Mouse (Mus musculus) c-Kit-positive CD71-positive TER-119-positive erythroid progenitor cells, embryonic 14.5 days (primary cell): ENCODE results near the gene Sptlc2.
"Not testable (repeated sequence)": the region's sequence is repeated elsewhere in the genome, so short reads cannot be mapped to it uniquely, and the experiment has no call there.

ENCODE experiments used
- DNase-seq: peaks from one replicate; pipeline ENCODE4 v3.0.0-alpha.2; 2013; ENCODE audit warnings: low spot score

Gene Sptlc2

DNA sequence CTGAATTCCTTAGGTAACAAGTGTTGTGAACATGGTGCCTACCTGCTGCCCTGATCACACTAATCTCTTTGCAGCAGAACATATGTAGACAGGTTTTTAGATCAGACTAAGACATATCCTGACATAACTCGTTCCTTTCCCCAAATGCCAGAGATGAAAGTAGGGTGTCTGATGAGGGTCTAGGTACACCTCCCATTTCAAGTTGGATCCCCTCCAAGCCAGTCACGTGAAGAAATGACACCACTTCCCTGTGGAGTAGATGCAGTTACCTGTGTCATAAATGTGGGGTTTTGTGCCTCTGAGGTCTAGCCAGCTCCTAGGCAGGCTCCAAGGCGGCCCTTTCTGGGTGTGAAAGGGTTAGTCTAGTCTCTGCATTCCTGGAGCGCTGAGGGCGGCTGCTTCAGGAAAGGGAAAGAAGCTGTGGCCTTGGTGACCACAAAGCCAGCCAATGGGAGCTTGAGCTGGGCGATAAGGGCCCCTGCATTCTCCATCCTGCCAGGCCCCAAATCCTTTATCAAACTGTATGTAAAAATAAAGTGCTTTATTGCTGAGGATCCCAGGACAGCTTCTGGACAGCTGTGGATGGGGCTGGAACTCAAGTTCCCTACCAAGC is 109.9 kb downstream of the Sptlc2 start:
- DNase-seq = no peak

DNA sequence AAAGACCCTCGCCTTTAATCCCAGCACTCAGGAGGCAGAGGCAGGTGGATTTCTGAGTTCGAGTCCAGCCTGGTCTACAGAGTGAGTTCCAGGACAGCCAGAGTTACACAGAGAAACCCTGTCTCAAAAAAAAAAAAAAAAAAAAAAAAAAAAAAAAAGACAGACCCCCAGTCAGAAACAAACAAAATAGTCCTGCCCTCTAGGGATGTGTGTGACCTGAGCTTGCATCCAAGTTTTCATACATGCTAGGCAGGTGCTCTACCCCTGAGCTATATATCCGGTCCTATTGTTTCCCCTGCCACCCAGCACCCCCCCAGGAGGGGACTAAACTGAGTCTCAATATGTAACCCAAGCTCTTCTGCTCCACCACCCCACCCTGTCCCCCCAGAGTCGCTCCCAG is 110.9 kb downstream of the Sptlc2 start:
- not testable (repeated sequence) for DNase-seq

DNA sequence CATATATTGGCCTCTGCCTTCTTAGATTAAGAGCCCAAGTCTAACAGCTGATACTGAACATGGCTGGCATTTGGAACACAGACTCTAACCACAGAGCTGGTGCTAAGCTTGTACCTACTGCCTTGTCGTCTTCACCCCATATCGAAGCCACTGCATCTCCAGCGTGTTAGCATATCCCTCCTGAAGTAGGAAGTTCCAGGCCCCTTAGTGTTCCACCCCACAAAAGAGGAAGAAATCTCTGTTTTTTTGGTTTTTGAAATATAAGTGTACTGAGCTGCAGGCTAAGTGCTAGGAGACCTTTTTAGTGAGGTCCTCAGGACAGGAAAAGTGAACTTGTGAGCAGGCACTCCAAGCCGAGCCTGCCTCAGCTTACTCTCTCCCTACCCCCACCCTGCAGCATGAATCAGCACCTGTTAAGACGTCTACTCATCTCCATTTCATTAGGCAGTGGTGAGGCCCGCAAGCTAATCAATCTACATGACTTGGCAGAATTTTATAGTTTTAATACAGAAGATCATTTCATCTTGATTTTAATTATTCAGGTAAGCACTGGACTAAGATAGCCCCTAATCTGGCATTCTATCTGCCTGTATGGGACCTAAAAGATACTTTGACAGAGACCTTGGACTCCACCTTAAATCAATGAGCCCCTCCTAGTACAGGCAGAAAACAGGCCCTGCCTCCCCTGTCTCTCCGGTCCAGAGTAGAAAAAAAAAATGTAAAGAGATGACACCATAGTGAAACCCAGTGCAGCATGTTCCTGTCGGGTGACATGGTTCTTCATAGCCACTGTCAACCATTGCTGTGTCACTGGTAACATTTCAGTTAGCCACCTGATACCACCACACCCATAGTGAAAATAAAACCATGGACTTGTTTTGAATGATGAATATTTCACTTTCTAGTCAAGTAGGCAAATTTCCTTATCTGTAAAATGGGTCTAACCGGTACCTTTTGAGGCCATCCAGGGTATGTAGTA is 113.0 kb downstream of the Sptlc2 start:
- DNase-seq = no peak

DNA sequence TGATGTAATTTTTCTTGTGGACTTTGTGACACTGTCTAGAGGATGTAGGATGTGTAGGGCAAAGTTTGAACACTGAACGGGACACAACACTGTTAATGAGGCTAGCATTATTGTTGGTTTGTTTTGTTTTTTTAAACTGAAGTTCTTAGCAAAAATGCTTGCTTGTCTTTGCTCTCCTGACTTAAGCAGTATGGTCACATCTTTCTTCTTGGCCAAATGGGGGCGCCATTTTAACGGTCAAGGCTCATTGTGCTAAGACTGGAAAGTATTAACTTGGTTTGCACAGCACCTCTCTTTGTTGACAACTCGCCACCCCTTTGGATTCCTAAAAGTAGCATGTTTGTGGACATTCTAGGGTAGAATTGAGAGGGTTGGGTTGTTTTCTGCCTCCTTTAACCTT is 120.5 kb downstream of the Sptlc2 start:
- peak; percentile 66 for DNase-seq

DNA sequence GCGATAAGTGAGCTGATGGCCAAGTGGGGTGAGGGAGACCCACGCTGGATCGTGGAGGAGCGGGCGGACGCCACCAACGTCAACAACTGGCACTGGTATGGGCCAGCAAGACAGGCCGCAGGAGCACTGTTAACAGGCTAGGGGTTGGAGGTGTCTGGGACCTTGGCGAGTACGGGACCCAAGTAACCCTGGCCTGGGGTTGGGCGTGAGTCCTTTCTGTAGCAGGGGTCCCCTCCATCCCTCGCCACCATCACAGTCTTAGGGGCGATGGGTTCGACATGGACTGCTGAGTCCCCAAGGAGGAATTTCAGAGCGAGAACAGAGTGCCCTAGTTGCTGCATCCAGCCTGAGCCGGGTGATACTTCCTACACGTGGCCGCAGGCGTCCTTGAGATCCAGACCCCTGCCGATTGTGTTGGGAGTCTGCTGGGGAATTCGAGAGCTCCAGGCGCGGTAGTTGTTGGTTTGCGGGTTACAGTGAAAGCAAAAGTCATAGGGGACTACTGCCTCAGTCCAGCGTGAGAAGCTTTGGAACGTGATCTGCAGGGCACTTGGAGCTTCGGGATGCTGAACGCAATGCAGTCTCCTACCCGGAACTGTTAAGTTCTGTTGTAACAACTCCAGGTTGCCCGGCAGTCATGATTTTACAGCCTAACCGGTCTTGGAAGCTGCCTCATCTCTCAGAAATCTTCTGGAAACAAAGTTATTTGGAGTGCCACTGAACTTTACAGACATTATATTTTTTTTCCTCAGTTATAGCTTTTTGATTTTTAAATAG is 121.1 kb downstream of the Sptlc2 start:
- peak; percentile 44 for DNase-seq

DNA sequence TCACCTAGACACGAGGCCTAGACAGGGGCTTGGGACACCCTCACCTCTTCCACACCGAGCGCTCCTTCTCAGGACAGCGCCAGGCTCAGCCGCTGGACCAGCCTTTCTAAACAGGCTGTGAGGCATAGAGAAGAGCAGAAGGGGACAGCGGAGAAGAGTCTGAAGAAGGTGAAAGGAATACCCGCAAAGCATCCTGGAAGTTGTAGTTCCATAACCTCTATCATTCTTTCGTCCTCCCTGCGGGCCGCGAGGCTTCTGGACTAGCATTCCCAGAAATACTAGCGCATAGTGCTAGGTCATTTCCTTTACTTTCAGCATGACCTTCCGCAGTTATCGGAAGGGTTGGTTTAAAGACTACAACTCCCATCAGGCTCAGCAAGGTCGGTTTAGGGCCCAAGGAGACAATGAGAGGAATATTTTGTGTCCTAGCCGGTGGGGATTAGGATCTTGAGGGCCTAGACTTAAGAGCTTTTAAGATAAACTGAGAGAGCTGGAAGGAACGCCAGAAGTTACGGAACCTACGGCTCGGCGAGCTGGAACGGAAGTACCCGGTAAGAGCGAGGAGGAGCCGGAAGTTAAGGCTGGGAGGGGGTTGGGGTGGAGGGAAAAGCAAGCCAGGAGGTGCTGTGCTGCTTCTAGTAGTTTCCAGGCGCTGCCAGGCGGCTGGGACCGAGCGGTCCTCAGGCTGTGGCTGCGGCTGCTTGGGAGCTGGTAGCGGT is 121.9 kb downstream of the Sptlc2 start, which contains the start of the genes Vipas39 and Ahsa1:
Vipas39 (minus strand) TSS at position 149 of the 719 bp plus-strand sequence.
Ahsa1 (plus strand) TSS at position 372 of the 719 bp plus-strand sequence.
- DNase-seq = peak; percentile 93

DNA sequence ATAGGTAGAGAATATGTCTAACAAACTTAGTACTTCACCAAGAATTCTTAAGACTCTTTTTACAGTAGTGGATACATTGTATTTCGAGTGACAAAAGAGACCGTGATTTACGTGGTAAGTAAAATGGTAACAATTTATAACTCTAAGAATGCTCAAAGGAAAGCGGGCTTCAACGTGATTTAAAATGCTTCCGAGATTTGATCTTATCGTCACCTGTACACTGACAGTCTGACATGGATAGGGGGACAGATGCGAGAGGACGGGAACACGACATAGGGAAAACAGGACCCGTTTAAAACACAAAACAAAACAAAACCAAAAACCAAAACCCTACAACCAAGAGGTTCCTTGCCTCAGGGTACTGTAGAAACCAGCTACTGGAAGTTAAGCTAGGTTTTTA is 122.7 kb downstream of the Sptlc2 start:
- DNase-seq = no peak

DNA sequence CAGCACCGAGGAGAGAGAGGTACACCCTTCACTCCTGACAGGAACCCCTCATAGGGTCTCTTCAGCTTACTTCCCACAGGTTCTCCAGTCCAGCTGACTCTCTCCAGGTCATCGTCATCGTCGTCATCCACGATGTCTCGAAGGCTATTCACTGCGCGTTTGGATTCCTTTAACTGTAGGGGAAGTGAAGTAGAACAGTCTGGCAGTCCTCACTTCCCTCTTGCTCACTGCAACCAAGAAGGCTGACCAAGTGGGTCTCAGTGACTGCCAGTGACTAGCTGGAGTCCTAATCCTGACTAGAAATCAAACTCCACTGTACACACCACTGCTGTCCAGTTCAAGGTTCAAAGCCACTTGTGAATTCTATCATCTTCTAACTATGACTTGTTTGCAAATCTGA is 127.6 kb downstream of the Sptlc2 start:
- DNase-seq = no peak

DNA sequence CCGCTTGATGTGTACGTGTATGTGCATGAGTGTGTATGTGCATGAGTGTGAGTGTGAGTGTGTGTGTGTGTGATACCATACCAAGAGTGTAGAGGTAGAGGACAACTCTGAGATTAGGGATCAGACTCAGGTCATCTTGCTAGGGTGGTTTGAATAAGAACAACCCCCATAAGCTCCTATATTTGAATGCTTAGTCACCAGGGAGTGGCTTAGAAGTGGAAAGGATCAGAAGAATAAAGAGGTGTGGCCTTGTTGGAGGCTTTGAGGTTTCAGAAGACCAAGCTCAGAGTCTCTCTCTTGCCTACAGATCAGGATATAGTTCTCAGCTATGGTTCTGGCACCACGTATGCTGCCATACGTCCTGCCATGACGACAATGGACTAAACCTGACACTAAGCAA is 131.5 kb downstream of the Sptlc2 start:
- DNase-seq = no peak
